Mouse (Mus musculus) layer of hippocampus, adult 2 months (tissue): Measurements from ENCODE around the gene Myo18a. TPM values are rescaled to one million over a fixed set of nuclear protein-coding genes. Genes with fewer than 3 reads are reported as not detected.

ENCODE experiments used
- DNase-seq, 2 experiments: peaks; one replicate each; pipeline ENCODE4 v3.0.0; 2022; ENCODE audit warnings: low spot score in 2 of 2
- H3K27ac ChIP-seq: fragments of 200-600 bp; 2 replicates; pipeline ENCODE4 v1.8.1; 2022
- H3K4me3 ChIP-seq: fragments of 200-600 bp; 2 replicates; pipeline ENCODE4 v1.8.1; 2022; ENCODE audit warnings: mild to moderate bottlenecking
- CTCF ChIP-seq: fragments of 200-600 bp; conservative IDR thresholded peaks from 2 replicates; pipeline ENCODE4 v1.8.1; 2022; ENCODE audit warnings: antibody characterized with exemption, mild to moderate bottlenecking, moderate library complexity
- total RNA-seq, 2 experiments: library from RNA; stranded (reverse); gene quantifications; 2 replicates each; pipeline ENCODE4 v1.2.3; 2021

The Myo18a gene
- total RNA-seq, 2 experiments from 2014 or later = 137 to 156 TPM

DNA sequence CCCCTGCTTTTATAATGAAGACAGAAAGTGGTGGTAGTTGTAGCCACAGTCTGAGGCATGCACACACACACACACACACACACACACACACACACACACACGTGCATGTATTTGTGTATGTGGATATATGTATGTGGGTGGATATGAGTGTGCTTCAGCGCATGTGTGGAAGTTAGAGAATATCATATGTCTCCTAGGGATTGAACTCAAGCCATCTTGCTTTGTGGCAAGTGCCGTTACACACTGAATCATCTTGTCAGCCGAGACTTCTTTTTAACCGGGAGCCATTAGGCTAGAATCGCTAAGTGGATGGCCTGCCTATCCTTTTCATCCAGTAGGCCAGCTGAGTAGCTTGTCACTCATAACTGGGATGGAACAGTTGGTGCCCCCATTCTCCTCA, 94.0 kb downstream of the Myo18a start:
- no peak for DNase-seq
- peak overlapping the region; percentile 64; the same call in 1 of the 2 replicates for H3K27ac ChIP-seq
- no peak overlapping the region for H3K4me3 ChIP-seq
- no peak for TF ChIP-seq CTCF

DNA sequence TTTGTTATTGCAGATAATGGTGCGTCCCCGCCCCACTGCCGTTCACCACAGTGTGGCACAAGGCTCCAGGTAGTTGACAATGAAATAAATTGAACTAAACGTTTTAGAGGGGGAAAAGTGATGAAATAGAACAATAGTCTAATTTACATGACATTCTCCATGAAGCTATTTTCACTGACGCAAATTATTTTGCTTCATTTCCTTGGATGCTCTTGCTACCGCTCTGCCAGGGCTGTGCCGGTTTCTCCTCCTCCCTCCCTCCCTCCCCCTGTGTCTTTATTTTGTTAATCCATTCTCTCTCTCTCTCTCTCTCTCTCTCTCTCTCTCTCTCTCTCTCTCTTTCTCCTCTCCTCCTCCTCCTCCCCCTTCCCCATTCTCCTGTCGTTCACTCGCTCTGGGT, 95.5 kb downstream of the Myo18a start:
- DNase-seq = no peak
- Histone ChIP-seq H3K4me3 (no peak overlapping the region), H3K27ac (peak overlapping the region; percentile 76)
- peak; percentile 31; the same call in 1 of the 2 replicates for TF ChIP-seq CTCF

DNA sequence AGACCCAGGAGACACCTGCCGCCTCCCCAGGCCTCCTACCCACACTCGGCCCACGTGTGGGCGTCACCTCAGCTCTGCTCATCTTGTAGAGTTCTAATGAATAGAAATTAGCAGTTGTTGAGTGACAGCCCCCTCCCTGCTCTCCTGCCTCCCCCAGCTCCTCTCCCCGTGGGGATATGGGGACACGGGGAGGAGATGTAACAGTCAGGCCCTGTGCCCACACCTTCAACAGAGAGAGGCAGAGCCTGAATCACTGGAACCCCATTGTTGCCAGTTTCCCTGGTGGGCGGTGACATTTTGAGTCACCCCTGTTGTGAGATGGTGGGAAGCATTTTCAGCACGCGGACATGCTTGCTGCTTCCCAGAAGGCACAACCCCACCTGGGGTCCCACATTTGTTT, 97.9 kb downstream of the Myo18a start:
- H3K4me3 ChIP-seq = no peak overlapping the region
- peak overlapping the region; percentile 11 for H3K27ac ChIP-seq
- peak in 1 of 2 experiments; percentile 39 for DNase-seq
- TF ChIP-seq CTCF = no peak

DNA sequence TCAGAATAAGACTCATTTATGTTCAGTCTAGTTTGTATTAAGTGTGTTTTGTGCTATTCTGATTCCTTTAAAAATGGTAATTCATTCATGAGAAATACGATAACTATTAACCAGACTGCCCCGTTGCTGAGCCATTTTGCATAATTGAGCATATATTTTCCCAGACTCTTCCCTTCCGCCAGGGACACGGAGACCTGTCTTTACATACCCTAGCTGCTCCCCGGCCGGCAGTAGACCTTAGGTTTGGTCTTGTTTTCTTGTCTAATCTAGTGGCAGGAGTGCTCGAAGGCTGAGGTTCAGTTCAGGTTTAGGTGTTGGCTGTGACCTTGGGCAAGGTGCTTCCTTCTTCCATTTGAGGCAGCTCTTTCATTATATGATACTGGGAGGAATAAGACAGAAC, 99.8 kb downstream of the Myo18a start:
- no peak for TF ChIP-seq CTCF
- no peak overlapping the region for H3K4me3 ChIP-seq
- H3K27ac ChIP-seq = no peak overlapping the region
- DNase-seq = no peak

DNA sequence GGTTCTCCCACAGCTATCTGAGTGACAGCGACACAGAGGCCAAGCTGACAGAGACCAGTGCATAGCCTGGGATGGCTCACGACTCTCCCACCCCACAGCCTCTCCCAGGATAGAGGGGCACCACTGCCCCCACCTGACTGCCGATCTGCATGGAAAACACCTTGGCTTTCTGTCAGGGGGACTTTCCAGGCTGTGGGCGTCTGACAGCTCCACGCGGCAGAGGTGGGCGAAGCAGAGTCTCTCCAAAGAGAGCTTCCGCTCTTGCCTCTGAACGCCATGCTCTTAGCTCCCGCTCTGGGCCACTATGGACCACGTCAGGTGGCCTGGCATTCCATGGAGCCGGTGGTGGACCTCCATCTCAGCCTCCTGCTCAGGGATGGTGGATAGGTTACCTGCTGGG, 101.7 kb downstream of the Myo18a start:
- no peak overlapping the region for H3K4me3 ChIP-seq
- no peak for DNase-seq
- peak overlapping the region; percentile 36; the same call in 1 of the 2 replicates for H3K27ac ChIP-seq
- no peak for TF ChIP-seq CTCF

DNA sequence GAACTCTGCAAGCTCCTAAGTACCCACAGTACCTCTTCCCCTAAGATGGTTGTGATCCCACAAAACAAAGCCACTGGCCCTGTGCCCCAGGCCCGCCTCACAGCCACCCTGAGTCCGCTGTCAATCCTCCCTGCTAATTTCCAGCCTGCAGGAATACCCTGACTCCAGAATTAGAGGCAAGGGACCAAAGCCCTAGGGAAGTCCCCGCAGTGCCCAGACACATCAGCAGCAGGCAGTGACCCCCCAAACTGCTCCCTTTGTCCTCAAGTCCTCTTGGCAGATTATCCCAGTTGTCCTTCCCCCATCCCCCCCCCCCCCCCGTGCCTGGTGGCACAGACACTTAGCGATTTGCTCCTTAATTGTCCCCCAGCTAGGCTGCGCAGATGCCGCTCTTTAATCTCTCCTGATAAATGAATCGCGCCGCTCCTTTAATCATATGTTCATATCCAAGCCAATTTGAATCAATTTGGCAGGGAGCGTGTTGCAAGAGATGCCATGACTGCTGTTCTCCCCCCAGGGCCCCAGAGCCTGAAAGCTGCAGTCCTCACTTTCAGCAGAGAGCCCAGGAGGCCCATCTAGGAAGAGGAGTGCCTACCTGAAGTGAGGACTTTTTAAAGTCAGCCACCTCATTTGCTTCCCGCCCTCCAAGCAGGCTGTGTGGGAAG, 104.5 kb downstream of the Myo18a start:
- TF ChIP-seq CTCF = no peak
- Histone ChIP-seq H3K27ac (peak overlapping the region; percentile 72), H3K4me3 (no peak overlapping the region)
- DNase-seq = peak in 1 of 2 experiments; percentile 42

DNA sequence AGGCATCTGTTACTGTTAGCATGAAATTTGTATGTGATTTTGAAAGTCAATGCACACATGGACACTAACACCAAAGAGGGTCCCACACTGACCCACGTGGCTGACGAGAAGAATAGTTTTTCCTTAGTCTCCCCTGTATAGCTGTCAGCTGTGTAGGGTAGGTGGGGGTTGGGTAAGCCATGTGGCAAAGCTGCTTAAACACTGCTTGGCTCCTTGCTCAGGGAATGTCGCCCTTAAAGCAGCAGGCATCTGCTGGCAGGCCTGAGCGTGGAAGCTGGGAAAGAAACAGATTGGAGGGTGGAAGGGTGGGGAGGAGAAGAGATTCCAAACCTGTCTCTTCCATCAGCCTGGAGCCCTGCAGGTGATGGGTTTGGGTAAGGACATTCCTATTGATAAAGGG, 108.4 kb downstream of the Myo18a start:
- Histone ChIP-seq H3K4me3 (no peak overlapping the region), H3K27ac (peak overlapping the region; percentile 72)
- peak; percentile 75 to 87 for DNase-seq
- TF ChIP-seq CTCF = no peak

DNA sequence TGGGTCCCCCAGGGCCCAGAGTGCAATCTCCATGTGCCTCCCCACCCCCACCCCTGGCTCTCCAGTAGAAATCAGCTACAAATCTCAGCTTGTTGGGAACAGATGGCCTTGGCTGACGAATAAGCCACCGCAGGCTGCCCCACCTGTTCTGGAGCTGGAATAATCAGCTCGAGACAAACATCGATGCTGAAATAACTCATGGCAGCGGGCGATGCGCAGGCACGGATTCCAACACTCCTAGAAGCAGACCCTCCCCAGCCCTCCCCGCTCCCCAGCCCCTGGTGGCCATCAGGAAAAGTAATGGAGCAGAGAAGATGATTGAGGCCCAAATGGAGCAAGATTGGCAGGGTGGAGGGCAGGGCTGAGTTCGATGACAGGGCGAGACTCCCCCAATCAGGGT, 109.2 kb downstream of the Myo18a start:
- peak overlapping the region; percentile 91 for H3K27ac ChIP-seq
- TF ChIP-seq CTCF = peak; percentile 38; the same call in 1 of the 2 replicates
- peak; percentile 71 to 83 for DNase-seq
- no peak overlapping the region for H3K4me3 ChIP-seq

DNA sequence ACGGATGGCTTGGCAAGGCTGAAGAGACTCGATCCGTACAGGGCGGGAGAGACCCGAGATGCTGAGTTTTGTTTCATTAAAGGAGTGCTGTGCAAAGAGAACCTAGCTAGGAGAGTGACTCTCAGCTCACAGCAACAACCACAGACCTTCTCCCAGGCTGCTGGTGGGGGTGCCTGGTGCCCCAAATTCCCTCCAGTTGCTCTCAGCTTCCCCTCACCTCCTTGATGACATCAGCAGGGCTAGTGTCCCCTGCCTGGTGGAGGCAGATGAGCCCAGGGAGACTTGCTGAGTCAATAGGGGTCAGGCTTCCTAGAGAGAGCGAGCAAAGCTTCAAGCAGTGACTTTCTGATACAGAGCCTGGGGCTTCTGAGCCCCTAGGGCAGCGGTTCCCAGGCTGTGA, 109.6 kb downstream of the Myo18a start:
- DNase-seq = no peak
- Histone ChIP-seq H3K4me3 (no peak overlapping the region), H3K27ac (peak overlapping the region; percentile 91)
- no peak for TF ChIP-seq CTCF

DNA sequence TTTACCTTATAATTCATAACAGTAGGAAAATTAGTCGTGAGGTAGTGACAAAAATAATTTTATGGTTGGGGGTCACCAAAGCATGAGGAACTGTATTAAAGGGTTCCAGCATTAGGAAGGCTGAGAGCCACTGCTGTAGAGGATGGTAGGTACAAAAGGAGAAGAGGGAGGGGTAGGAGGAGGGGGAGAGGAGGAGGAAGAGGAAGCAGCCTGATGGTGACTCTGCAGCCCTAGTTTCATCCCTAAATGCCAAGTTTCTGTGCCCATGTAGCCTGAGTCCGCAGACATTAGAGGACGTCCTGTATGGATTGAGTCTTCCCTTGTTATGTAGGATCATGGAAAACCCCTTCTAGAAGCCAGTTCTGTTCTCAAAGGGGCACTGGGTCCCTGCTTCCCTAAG, 110.1 kb downstream of the Myo18a start:
- no peak for DNase-seq
- Histone ChIP-seq H3K4me3 (no peak overlapping the region), H3K27ac (peak overlapping the region; percentile 91)
- TF ChIP-seq CTCF = no peak

DNA sequence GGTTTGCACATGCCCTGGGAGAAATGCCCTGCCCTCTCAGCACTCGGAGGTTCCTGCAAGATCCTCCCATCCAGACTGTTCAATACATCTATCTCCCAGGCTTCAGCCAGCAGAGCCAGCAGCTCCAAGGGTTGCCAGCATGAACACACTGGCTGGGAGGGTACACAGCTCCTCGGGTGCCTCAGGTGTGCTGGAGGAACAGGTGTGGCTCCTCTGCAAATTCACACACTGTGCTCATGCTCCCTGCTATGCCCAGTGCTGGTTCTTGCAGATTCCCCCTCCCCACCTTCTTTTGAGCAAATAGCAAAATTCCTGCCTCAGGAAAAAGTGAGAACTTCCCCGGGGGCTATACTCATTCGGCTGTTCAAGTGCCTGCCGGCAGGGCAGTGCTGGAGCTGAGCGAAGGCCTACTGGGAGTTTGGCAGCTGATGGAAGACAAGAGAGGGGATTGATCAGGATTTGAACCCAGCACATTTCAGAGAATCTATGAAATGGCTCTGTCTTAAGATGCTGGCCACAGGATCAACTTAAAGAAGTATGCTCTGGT, 111.7 kb downstream of the Myo18a start:
- DNase-seq = no peak
- TF ChIP-seq CTCF = peak; percentile 15; the same call in 1 of the 2 replicates
- peak overlapping the region; percentile 43; the same call in 1 of the 2 replicates for H3K27ac ChIP-seq
- H3K4me3 ChIP-seq = no peak overlapping the region

DNA sequence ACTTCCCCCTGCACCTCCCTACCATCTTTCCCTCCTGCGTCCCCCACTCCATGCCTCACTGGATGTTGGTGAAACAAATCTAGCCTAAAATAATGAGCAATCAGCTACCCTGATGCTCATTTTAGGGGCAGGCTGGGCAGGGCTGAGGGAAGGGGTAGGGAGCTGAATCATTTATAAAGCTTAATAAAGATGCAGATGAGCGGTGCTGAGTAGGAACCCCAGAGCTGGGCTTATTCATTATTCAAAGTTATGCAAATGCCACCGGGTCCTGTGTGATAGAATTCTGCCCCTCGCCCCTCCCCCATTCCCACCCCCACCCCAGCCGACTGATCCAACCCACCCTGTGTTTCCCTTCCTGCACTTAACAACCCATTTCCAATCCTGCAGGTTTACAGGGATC, 112.2 kb downstream of the Myo18a start:
- no peak for TF ChIP-seq CTCF

DNA sequence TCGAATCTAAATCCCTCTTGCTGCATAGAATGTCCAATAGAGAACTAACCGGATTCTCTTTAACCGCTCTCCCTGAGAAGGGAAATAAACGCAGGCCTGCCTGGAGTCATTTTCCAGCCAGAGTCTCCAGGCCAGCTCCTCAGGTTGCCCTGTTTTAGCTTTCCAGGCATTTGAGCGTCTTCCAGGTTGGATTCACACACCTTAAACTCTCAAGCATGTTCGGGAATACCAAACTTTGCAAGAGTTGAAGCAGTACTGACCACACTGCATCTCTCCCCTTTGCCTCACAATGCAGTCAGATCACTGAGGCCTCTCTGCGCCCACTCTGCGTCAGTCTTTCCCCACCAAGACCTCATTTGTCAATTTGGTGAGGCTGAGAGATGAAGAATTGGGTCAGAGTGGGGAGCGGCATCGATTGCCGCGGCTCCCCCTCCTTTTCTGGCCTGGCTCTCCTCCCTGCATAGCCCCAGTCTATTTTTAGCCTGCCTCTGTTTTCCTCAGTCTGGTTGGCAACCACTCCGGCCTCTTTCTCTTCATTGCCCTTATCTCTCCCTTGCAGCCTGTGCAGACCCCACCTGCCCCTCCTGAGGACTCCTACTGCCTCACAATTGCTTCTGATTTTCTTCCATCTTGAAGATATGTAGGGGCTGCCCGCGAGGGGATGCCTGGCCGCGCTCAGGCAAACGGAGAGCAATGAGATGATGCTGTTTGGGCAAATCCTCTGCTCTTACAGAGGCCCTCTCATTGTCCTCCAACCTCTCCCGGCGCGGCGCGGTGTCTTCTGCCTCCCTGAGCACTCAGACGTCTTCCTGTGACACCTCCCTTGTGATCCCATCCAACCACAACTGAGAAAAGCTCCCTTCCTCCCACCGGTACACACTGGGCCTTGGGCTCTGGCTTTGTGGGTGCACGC, 113.1 kb downstream of the Myo18a start:
- peak in 1 of 2 experiments; percentile 35 for DNase-seq
- H3K27ac ChIP-seq = peak overlapping the region; percentile 91

More for the DNA sequence above, 112.2 kb downstream of the Myo18a start:
- DNase-seq = no peak
- Histone ChIP-seq H3K4me3 (no peak overlapping the region), H3K27ac (peak overlapping the region; percentile 91; the same call in 1 of the 2 replicates)

More for the DNA sequence above, 113.1 kb downstream of the Myo18a start:
- TF ChIP-seq CTCF = no peak
- no peak overlapping the region for H3K4me3 ChIP-seq
